Mouse (Mus musculus) MEL (cell line): ENCODE measurements around the gene Ube2i. TPM values are rescaled to one million over a fixed set of nuclear protein-coding genes. Genes with fewer than 3 reads are reported as not detected.

Source experiments
- DNase-seq: peaks from one replicate; pipeline ENCODE4 v3.0.0; 2011; ENCODE audit warnings: low read depth, low spot score
- H3K27ac ChIP-seq: 2 replicates; pipeline ENCODE4 v1.5.1; 2012; ENCODE audit warnings: low read depth, mild to moderate bottlenecking, control low read depth, low read length, moderate library complexity; ENCODE audit not compliant: control insufficient read depth
- H3K27me3 ChIP-seq, 2 experiments: fragments of 150-350 bp in 1 of 2; sonication (generic) in 1 of 2; 2 replicates each; pipeline ENCODE4 v1.6.1; 2012; ENCODE audit warnings: low read length in 2 of 2, mild to moderate bottlenecking in 2 of 2, improper control_type of control experiment in 1 of 2, moderate library complexity in 1 of 2; ENCODE audit not compliant: insufficient read depth in 2 of 2, control insufficient read depth in 1 of 2
- H3K36me3 ChIP-seq, 2 experiments: 2 replicates each; pipeline ENCODE4 v1.6.1; 2012 to 2014; ENCODE audit warnings: low read length in 2 of 2, improper control_type of control experiment in 1 of 2, inconsistent platforms in 1 of 2, mild to moderate bottlenecking in 1 of 2; ENCODE audit not compliant: insufficient read depth in 2 of 2, control insufficient read depth in 1 of 2
- H3K4me1 ChIP-seq, 2 experiments: fragments of 150-350 bp in 1 of 2; sonication (generic) in 1 of 2; 2 replicates each; pipeline ENCODE4 v1.6.1; 2012; ENCODE audit warnings: low read length in 2 of 2, improper control_type of control experiment in 1 of 2, mild to moderate bottlenecking in 1 of 2; ENCODE audit not compliant: insufficient read depth in 2 of 2, control insufficient read depth in 1 of 2
- H3K4me3 ChIP-seq, 2 experiments: fragments of 150-350 bp in 1 of 2; sonication (generic) in 1 of 2; 2 replicates each; pipeline ENCODE4 v1.5.1; 2012; ENCODE audit warnings: low read depth in 2 of 2, low read length in 2 of 2, mild to moderate bottlenecking in 2 of 2, moderate library complexity in 2 of 2, control low read depth in 1 of 2, improper control_type of control experiment in 1 of 2; ENCODE audit not compliant: control insufficient read depth in 1 of 2, insufficient read depth in 1 of 2
- H3K79me2 ChIP-seq: 2 replicates; pipeline ENCODE4 v1.6.1; 2012; ENCODE audit warnings: mild to moderate bottlenecking, low read length, moderate library complexity; ENCODE audit not compliant: control insufficient read depth, poor library complexity, insufficient read depth
- H3K9ac ChIP-seq: 2 replicates; pipeline ENCODE4 v1.6.1; 2012; ENCODE audit warnings: low read depth, mild to moderate bottlenecking, control low read depth, low read length, moderate library complexity; ENCODE audit not compliant: control insufficient read depth, poor library complexity, severe bottlenecking
- H3K9me3 ChIP-seq: fragments of 150-350 bp; sonication (generic); replicated peaks from 2 replicates; pipeline ENCODE4 v1.6.1; 2012; ENCODE audit warnings: mild to moderate bottlenecking, low read length, improper control_type of control experiment, moderate library complexity; ENCODE audit not compliant: insufficient read depth
- BHLHE40 ChIP-seq: IDR thresholded peaks from 2 replicates; pipeline ENCODE4 v1.6.1; 2012; ENCODE audit warnings: low read depth, mild to moderate bottlenecking, inconsistent platforms, low read length, improper control_type of control experiment, borderline replicate concordance
- CHD1 ChIP-seq: IDR thresholded peaks from 2 replicates; pipeline ENCODE4 v1.6.1; 2012; ENCODE audit warnings: low read depth, mild to moderate bottlenecking, inconsistent platforms, low read length, improper control_type of control experiment
- CHD2 ChIP-seq: IDR thresholded peaks from 2 replicates; pipeline ENCODE4 v1.6.1; 2011; ENCODE audit warnings: low read length, improper control_type of control experiment
- CTCF ChIP-seq, 3 experiments: IDR thresholded peaks in 2 of 3; conservative IDR thresholded peaks in 1 of 3; 2 replicates each; pipeline ENCODE4 v1.5.1; 2011 to 2012; ENCODE audit warnings: low read length in 3 of 3, low read depth in 2 of 3, mild to moderate bottlenecking in 2 of 3, improper control_type of control experiment in 1 of 3, inconsistent platforms in 1 of 3, mixed read lengths in 1 of 3, moderate library complexity in 1 of 3; ENCODE audit not compliant: control insufficient read depth in 1 of 3, insufficient read depth in 1 of 3, poor library complexity in 1 of 3, severe bottlenecking in 1 of 3
- E2F4 ChIP-seq: IDR thresholded peaks from 2 replicates; pipeline ENCODE4 v1.6.1; 2011; ENCODE audit warnings: low read depth, low read length, improper control_type of control experiment, borderline replicate concordance
- ELF1 ChIP-seq: IDR thresholded peaks from 2 replicates; pipeline ENCODE4 v1.6.1; 2014; ENCODE audit warnings: low read depth, mild to moderate bottlenecking, inconsistent platforms, low read length, improper control_type of control experiment, moderate library complexity
- EP300 ChIP-seq, 2 experiments: IDR thresholded peaks; 2 replicates each; pipeline ENCODE4 v1.6.1; 2011; ENCODE audit warnings: improper control_type of control experiment in 2 of 2, low read length in 2 of 2, low read depth in 1 of 2, mild to moderate bottlenecking in 1 of 2
- ETS1 ChIP-seq: IDR thresholded peaks from 2 replicates; pipeline ENCODE4 v1.6.1; 2012; ENCODE audit warnings: low read depth, mild to moderate bottlenecking, inconsistent platforms, low read length, improper control_type of control experiment, moderate library complexity
- GABPA ChIP-seq: IDR thresholded peaks from 2 replicates; pipeline ENCODE4 v1.6.1; 2012; ENCODE audit warnings: low read depth, mild to moderate bottlenecking, inconsistent platforms, low read length, improper control_type of control experiment, moderate library complexity
- GATA1 ChIP-seq: IDR thresholded peaks from 2 replicates; pipeline ENCODE4 v1.6.1; 2011; ENCODE audit warnings: low read depth, low read length, improper control_type of control experiment
- JUND ChIP-seq: IDR thresholded peaks from 2 replicates; pipeline ENCODE4 v1.6.1; 2011; ENCODE audit warnings: low read depth, mild to moderate bottlenecking, improper control_type of control experiment, low read length
- KAT2A ChIP-seq: conservative IDR thresholded peaks from 2 replicates; pipeline ENCODE4 v1.6.1; 2012; ENCODE audit warnings: low read depth, low read length, improper control_type of control experiment, inconsistent platforms
- MAFK ChIP-seq: IDR thresholded peaks from 2 replicates; pipeline ENCODE4 v1.6.1; 2011; ENCODE audit warnings: low read depth, mild to moderate bottlenecking, low read length, improper control_type of control experiment, borderline replicate concordance
- MAX ChIP-seq: IDR thresholded peaks from 2 replicates; pipeline ENCODE4 v1.6.1; 2011; ENCODE audit warnings: low read length, improper control_type of control experiment
- MAZ ChIP-seq: IDR thresholded peaks from 2 replicates; pipeline ENCODE4 v1.6.1; 2012; ENCODE audit warnings: low read depth, mild to moderate bottlenecking, inconsistent platforms, low read length, improper control_type of control experiment
- MEF2A ChIP-seq: IDR thresholded peaks from 2 replicates; pipeline ENCODE4 v1.6.1; 2014; ENCODE audit warnings: low read depth, mild to moderate bottlenecking, inconsistent platforms, low read length, improper control_type of control experiment; ENCODE audit not compliant: poor library complexity, insufficient replicate concordance, severe bottlenecking; ENCODE audit errors: extremely low read depth
- MYB ChIP-seq: IDR thresholded peaks from 2 replicates; pipeline ENCODE4 v1.6.1; 2011; ENCODE audit warnings: mild to moderate bottlenecking, low read depth, low read length, improper control_type of control experiment
- MYC ChIP-seq: IDR thresholded peaks from 2 replicates; pipeline ENCODE4 v1.6.1; 2011; ENCODE audit warnings: low read depth, mild to moderate bottlenecking, low read length, improper control_type of control experiment, moderate library complexity
- NELFE ChIP-seq: IDR thresholded peaks from 2 replicates; pipeline ENCODE4 v1.6.1; 2011; ENCODE audit warnings: low read depth, low read length, improper control_type of control experiment
- NRF1 ChIP-seq: IDR thresholded peaks from 2 replicates; pipeline ENCODE4 v1.6.1; 2014; ENCODE audit warnings: low read depth, mild to moderate bottlenecking, inconsistent platforms, low read length, improper control_type of control experiment, moderate library complexity; ENCODE audit not compliant: poor library complexity, insufficient read depth, severe bottlenecking
- POLR2AphosphoS2 ChIP-seq: IDR thresholded peaks from 2 replicates; pipeline ENCODE4 v1.6.1; 2011; ENCODE audit warnings: low read length, improper control_type of control experiment
- RAD21 ChIP-seq: IDR thresholded peaks from 2 replicates; pipeline ENCODE4 v1.6.1; 2011; ENCODE audit warnings: mild to moderate bottlenecking, low read depth, low read length, improper control_type of control experiment
- SIN3A ChIP-seq: IDR thresholded peaks from 2 replicates; pipeline ENCODE4 v1.6.1; 2012; ENCODE audit warnings: low read length, improper control_type of control experiment, inconsistent platforms
- TBP ChIP-seq: IDR thresholded peaks from 2 replicates; pipeline ENCODE4 v1.8.0; 2011; ENCODE audit warnings: low read depth, low read length, improper control_type of control experiment
- USF1 ChIP-seq: IDR thresholded peaks from 2 replicates; pipeline ENCODE4 v1.6.1; 2014; ENCODE audit warnings: low read depth, mild to moderate bottlenecking, inconsistent platforms, low read length, improper control_type of control experiment, moderate library complexity
- ZKSCAN1 ChIP-seq: IDR thresholded peaks from 2 replicates; pipeline ENCODE4 v1.6.1; 2012; ENCODE audit warnings: low read depth, mild to moderate bottlenecking, inconsistent platforms, low read length, improper control_type of control experiment, moderate library complexity
- ZNF384 ChIP-seq: IDR thresholded peaks from 2 replicates; pipeline ENCODE4 v1.6.1; 2012; ENCODE audit warnings: low read depth, mild to moderate bottlenecking, inconsistent platforms, low read length, improper control_type of control experiment
- polyA plus RNA-seq, 2 experiments: library from polyadenylated mRNA; stranded (reverse) in 1 of 2; unstranded in 1 of 2; fragments of >175 nt in 1 of 2; fragments of >200 nt in 1 of 2; gene quantifications; 2 replicates each; pipeline versions ENCODE4 v1.2.1 to v1.2.4; 2012; ENCODE audit warnings: low replicate concordance in 2 of 2, low read depth in 1 of 2; ENCODE audit not compliant: insufficient read length in 2 of 2, insufficient read depth in 1 of 2, missing spikeins in 1 of 2
- total RNA-seq: library from RNA; depleted of rRNA; stranded (reverse); fragments of 300-350 nt; gene quantifications from 2 replicates; pipeline ENCODE4 v1.2.3, GENCODE M21; 2012

Ube2i gene
- total and polyA plus RNA-seq, 3 experiments: 464 to 564 TPM; not detected in 1

DNA sequence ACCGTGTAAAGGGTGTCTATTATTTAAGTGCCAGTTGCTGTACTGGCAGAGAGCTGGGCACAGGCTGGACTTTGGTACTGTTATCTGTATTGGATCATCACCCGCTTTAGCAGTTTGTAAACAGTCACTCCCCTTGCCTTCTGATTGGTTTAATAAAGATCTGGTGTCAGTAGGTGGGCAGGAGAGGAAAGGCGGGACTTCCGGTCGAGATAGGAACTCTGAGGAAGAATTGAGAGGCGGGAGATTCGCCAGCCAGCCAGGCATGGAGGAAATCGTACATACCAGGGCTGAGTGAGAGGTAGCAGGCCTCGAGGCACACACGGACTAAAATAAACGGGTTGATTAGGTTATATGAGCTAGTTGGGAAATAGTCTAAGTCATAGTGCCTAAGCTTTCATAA, 7.7 kb upstream of the Ube2i start (continued):
- TF ChIP-seq MAZ (no peak), MAX (no peak), TBP (peak; percentile 67), ZKSCAN1 (no peak), ETS1 (peak; percentile 31; the same call in 1 of the 2 replicates), MYC (peak; percentile 53; the same call in 1 of the 2 replicates), MAFK (no peak), EP300 (IDR thresholded peaks at IDR 0.05; ENCODE audit: low read depth in 1 of 2, low read length in 2 of 2) (peak in 1 of 2 experiments; percentile 4; a peak in 1 of 4 replicates), E2F4 (no peak), RAD21 (no peak), POLR2AphosphoS2 (peak; percentile 88), MEF2A (no peak), GABPA (no peak), ZNF384 (no peak)

DNA sequence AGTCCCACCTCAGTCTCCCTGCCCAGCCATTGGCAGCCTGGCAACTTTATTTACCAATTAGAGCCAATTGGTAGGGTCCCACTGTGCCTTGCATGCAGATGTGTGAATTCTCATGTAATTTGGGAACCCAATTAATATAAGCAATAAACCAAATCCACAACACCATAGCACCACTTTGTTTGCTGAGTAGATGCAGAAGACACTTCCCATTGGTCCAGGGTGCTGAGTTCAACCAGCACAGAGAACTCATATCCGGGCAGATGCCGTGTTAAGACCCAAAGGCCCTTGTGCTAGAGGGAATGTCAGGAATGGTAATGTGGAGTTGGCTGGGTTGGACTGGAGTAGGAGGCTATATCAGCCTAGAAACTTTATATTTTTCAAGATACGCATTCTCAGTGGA, 1.4 kb upstream of the Ube2i start:
- TF ChIP-seq CHD1 (no peak), POLR2AphosphoS2 (no peak), MYB (no peak), KAT2A (no peak)
- peaks cover 27% of the 10 kb centered on the region for H3K79me2 ChIP-seq
- no peak overlapping the region for H3K27ac ChIP-seq
- no peak for DNase-seq
- H3K36me3 ChIP-seq: peaks cover 3 to 15% of the 10 kb centered on the region in 2 experiments; a peak in 3 of 4 replicates
- H3K9me3 ChIP-seq: no peaks in the 10 kb centered on the region
- no peak overlapping the region for H3K4me3 ChIP-seq
- H3K9ac ChIP-seq: no peak overlapping the region
- H3K4me1 ChIP-seq: peaks cover 11 to 31% of the 10 kb centered on the region in 2 experiments
- H3K27me3 ChIP-seq: no peaks in the 10 kb centered on the region

DNA sequence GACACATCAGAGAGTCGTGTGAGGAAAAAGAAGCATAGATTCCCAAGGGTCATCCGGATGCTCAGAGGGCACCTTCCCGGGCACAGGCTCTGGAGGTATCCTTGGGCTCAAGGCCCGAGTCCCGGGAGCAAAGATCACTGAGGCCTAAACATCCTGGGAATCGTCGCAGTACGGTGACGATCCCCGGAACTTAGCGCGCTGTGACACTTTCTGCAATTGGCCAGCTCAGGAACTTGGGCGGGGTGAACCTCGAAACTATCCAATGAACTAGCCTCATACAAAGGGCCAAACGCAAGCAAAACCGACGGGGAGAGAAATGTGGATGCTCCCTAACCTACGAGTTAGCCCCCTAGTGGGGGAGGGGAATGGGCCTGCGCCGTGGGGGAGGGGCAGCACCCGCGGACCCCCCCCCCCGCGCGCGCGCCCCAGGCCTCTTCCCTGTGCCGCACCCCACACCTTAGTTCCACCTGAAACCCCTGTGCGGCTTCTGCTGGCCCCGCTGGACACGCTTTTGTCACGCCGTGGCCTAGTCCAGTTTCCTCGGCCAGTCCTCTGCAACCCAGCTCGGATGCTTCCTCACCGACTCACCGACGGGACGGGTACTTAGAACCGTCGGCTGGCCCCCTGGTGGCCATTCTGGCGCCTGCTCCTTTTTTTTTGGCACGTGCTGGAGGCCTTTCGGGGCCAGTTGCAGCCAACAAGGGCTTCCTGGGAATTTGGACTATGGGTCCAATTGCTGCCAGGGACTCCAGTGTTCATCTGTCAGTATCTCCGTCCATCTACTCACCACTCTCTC, 518 bp downstream of the Ube2i start:
- Histone ChIP-seq H3K9ac (peak overlapping the region; percentile 95), H3K4me3 (peak overlapping the region; percentile 81 to 91), H3K9me3 (no peaks in the 10 kb centered on the region), H3K79me2 (peaks cover 45% of the 10 kb centered on the region), H3K36me3 (peaks cover 9 to 18% of the 10 kb centered on the region in 2 experiments), H3K4me1 (peaks cover 9 to 32% of the 10 kb centered on the region in 2 experiments), H3K27me3 (no peaks in the 10 kb centered on the region), H3K27ac (peak overlapping the region; percentile 96)
- peak; percentile 99 for DNase-seq
- TF ChIP-seq GABPA: peak; percentile 95; the same call in 1 of the 2 replicates
- TF ChIP-seq MAX: peak; percentile 86
- TF ChIP-seq NELFE: no peak; the same call in 1 of the 2 replicates
- no peak for TF ChIP-seq ELF1
- TF ChIP-seq USF1: peak; percentile 75
- no peak for TF ChIP-seq JUND
- no peak for TF ChIP-seq MEF2A
- no peak for TF ChIP-seq MAFK
- TF ChIP-seq CHD2: peak; percentile 91
- TF ChIP-seq SIN3A: peak; percentile 24; the same call in 1 of the 2 replicates
- no peak for TF ChIP-seq POLR2AphosphoS2
- peak; percentile 99 for TF ChIP-seq ZNF384
- no peak for TF ChIP-seq GATA1
- 0 out of 2 replicates have a peak, but pooled peaks have one; percentile 24 for TF ChIP-seq NRF1
- TF ChIP-seq BHLHE40: peak; percentile 97
- TF ChIP-seq CTCF (IDR thresholded peaks at IDR 0.05 in 2 of 3, conservative IDR thresholded peaks at IDR 0.05 in 1 of 3; ENCODE audit: control insufficient read depth in 1 of 3, insufficient read depth in 1 of 3, low read depth in 2 of 3, low read length in 3 of 3, poor library complexity in 1 of 3, severe bottlenecking in 1 of 3): peak; percentile 45 to 69 (median 63)
